Mouse (Mus musculus) urinary bladder, adult 2 months (tissue): Measurements from ENCODE around the gene Prmt7. TPM values are rescaled to one million over a fixed set of nuclear protein-coding genes. Genes with fewer than 3 reads are reported as not detected.
"Not testable (repeated sequence)": the region's sequence is repeated elsewhere in the genome, so short reads cannot be mapped to it uniquely, and the experiment has no call there.

Experiments used
- DNase-seq: peaks from one replicate; pipeline ENCODE4 v3.0.0; 2022; ENCODE audit warnings: low spot score
- polyA plus RNA-seq: library from polyadenylated mRNA; depleted of rRNA; stranded (reverse); fragments of >200 nt; gene quantifications from 2 replicates; pipeline ENCODE4 v1.2.3, GENCODE M21; 2012; rRNA removed

Prmt7 gene
- polyA plus RNA-seq: 16.6 and 19.1 TPM in 2 replicates

DNA sequence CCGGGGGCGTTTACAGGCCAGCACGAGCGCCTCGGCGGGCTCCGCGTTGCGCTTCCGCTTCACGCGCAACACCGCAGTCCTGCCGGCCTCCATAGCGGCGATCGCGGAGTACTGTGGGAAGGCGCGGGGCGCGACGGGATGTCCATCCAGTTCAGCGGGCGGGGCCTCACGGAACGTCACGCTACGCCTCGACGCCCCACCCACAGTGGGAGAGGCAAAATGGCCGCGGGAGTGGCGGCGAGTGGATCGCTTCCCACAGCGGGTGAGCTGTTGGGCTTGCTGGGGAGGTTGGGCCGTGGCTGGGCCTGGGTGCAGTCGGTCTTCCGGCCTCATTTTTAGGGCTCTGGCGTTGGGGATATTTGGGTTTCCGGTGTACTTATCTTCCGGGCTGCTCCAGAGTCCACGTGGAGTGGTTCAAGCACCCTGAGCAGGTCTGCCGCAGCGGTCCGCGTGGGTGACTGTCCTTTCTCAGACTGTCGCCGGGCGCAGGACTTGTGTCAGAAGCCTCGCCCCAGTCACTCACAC, at the start of gene Prmt7, which contains the start of gene Slc7a6os:
TSS of gene Prmt7 (plus strand) at position 116 of the 525 bp plus-strand sequence.
TSS of gene Slc7a6os (minus strand) at position 115 of the 525 bp plus-strand sequence.
- DNase-seq: peak; percentile 91

- no peak for DNase-seq
These were observed 47.5 kb upstream of the Prmt7 start for GRCm38 (mm10) chr8:106163251-106163650.

GRCm38 (mm10) chr8:106165460-106165859, 45.3 kb upstream of the Prmt7 start:
- DNase-seq: peak; percentile 46

- DNase-seq: peak; percentile 83
These were observed 42.2 kb upstream of the Prmt7 start, which contains the start of gene Slc7a6 for GRCm38 (mm10) chr8:106168356-106169016. Slc7a6 (plus strand) TSS chr8:106168857.

GRCm38 (mm10) chr8:106169017-106169933, 41.5 kb upstream of the Prmt7 start:
- DNase-seq: peak; percentile 54

- no peak for DNase-seq
These were observed 40.7 kb upstream of the Prmt7 start for GRCm38 (mm10) chr8:106169934-106170480.

DNA sequence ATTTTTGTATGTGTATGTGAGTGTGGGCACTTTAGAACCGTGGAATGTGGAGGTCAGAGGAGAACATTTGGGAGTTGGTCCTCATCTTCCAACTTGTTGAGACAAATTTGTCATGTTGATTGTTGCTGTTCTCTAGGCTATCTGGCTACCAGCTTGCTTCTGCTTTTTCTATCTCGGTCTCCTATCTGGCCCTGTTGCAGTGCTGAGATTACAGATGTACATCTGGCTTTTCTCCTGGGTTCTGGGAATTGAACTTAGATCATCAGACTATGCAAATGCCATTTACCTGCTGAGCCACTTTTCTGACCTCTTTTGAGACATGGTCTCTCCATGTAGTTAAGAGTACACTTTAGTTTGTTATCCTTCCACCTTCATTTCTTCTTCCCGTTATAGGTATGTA, 37.2 kb upstream of the Prmt7 start:
- no peak for DNase-seq

- DNase-seq: no peak
These were observed 33.8 kb upstream of the Prmt7 start for GRCm38 (mm10) chr8:106176891-106177290.

GRCm38 (mm10) chr8:106177594-106177993, 33.1 kb upstream of the Prmt7 start:
- DNase-seq: no peak

DNA sequence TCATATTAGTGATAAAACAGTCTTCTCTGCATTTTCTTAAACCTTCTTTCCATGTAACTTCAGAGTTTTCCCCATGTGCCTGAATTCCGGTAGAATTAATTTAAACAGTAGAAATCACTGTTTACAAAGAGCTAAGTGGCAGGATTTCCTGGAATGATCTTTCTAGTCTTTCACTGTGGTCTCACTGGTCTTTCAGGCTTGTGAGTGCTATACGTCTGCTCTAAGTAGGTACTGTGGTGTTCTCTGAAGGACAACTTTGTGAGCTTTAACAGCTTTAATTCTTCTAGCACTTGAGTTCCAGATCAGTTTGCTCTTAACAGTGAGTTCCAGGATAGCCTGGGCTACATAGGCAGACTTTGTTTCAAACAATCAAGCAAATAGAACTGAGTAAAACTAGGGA, 32.3 kb upstream of the Prmt7 start:
- no peak for DNase-seq

DNA sequence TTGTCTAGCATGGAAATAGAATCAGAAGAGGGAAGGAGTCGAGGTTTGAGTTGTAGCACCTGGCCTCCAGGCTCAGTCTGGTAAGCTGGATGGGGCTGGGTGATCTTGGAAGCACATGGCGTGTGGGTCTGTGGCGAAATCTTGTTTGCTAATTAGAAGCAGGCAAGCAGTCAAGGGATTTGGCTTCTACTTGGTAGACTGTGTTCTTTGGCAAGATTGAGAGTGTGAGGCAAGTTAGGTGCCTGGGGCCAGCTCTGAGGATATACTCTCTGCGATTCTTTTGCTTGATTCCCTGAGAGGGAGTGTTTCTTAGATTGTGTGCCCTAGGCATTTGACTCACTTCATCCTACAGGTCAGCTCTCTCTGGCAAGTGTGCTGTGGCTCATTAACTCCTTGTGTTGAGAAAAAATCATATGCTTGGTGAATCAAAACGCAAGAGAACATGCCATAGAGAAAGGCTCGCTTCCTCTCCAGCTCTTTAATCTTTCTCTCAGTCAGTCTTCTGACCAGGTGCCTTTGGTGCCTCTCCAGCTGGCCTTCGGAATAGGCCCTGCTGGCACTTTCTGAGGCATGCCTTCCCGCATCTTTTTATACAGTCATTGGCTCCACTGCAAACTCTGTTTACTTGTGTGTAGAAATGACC, 25.0 kb upstream of the Prmt7 start:
- DNase-seq: no peak

GRCm38 (mm10) chr8:106186394-106186793, 24.3 kb upstream of the Prmt7 start:
- no peak for DNase-seq

DNA sequence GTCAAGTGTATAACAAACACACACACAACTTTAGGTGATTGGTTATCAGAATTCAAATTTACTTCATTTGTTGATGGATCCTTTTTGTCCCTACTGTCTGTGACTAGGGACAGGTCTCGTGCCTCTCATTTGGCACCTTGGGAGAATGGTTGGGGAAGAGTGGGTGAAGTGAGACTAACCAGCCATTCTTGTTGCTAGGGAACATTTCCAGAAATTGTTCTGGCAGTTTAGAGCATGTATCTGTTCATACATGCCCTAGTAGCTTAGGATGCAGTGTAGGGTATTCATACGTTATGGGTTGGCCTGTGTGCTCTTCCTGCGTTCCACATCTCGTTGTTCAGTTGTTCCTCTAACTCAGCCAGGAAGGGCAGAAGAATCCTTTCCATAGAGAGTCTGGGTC, 21.6 kb upstream of the Prmt7 start:
- DNase-seq: no peak

- DNase-seq: no peak
These were observed 19.1 kb upstream of the Prmt7 start for GRCm38 (mm10) chr8:106191639-106192038.

- DNase-seq: no peak
These were observed 17.6 kb upstream of the Prmt7 start for GRCm38 (mm10) chr8:106193162-106193561.

DNA sequence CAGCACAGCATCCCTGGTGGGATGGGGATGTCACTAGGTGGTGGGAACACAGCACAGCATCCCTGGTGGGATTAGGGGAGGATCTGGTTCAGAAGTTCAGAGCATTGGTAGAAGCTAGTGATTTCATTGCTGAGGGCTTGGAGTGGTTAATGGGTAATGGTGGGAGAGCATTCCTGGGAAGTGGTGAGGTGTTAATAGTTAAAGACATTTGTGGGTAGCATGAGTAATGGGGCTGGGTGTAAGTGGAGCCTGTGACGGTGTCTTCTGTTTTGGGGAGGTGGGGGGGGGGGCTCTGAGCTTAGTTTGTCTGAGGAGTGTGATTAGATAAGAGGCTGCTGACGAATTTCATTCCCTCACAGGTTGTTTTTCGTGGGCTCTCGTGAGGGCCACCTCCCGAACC, 16.7 kb upstream of the Prmt7 start:
- DNase-seq: no peak

DNA sequence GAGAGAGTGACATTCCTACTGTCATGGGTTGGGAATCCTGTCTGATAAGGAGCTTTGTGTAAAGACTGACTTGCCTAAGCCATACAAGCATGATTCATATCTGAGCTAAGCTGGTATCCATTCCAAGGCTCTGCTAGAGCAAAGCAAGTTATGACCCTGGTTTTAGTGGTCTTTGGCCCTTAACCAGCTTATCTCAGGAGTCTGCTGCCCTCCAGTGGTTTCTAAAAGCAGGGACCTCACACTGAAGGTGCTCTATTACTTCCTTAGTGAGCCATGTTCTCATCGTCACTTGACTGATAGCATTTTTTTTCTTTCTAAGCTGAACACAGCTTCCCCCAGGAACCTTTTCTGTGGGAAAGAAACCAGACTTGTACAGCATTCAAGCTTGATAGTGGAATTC, 12.0 kb upstream of the Prmt7 start:
- no peak for DNase-seq

DNA sequence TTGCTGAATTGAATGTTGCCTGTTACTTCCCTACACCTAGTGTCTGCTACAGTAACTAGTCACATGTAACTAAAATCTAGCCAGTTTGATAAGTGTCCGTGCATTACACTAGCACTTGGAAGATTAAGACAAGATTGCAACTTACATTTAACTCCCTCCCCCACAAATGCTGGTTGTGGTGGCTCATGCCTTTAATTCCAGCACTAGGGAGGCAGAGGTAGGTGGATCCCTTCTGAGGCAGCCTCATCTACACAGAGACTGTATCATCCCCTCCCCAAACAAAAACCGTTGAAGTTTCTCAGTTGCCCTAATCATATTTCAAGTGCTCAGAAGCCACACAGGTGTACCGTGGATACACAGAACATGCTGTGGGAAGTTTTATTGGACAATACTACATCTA, 11.1 kb upstream of the Prmt7 start:
- DNase-seq: not testable (repeated sequence)

- no peak for DNase-seq
These were observed 553 bp upstream of the Prmt7 start for GRCm38 (mm10) chr8:106210035-106210731.

GRCm38 (mm10) chr8:106211421-106211820, 685 bp downstream of the Prmt7 start:
- DNase-seq: no peak

- DNase-seq: no peak
These were observed 3.2 kb downstream of the Prmt7 start for GRCm38 (mm10) chr8:106213959-106214358.
